Mouse (Mus musculus) spleen, adult 2 months (tissue): ENCODE results near the gene Psmd11. TPM values are rescaled to one million over a fixed set of nuclear protein-coding genes. Genes with fewer than 3 reads are reported as not detected.
A peak's percentile ranks its signal among the peaks of the same experiment; 100 is the strongest.
"Not testable (repeated sequence)": the region's sequence is repeated elsewhere in the genome, so short reads cannot be mapped to it uniquely, and the experiment has no call there.

Experiments used
- DNase-seq, 2 experiments: peaks; one replicate each; pipeline versions ENCODE4 v3.0.0 to v3.0.0-alpha.2; 2012 to 2021; ENCODE audit warnings: low spot score in 2 of 2, low read depth in 1 of 2
- H3K27ac ChIP-seq: fragments of 200-500 bp; 2 replicates; pipeline ENCODE4 v1.5.1; 2012; ENCODE audit warnings: low read length, inconsistent platforms; ENCODE audit not compliant: insufficient read depth
- H3K27me3 ChIP-seq: fragments of 200-500 bp; 2 replicates; pipeline ENCODE4 v1.6.1; 2012; ENCODE audit warnings: mild to moderate bottlenecking, moderate library complexity, low read length, inconsistent platforms; ENCODE audit not compliant: control insufficient read depth, insufficient read depth
- H3K36me3 ChIP-seq: fragments of 200-500 bp; 2 replicates; pipeline ENCODE4 v1.6.1; 2012; ENCODE audit warnings: mild to moderate bottlenecking, low read length, inconsistent platforms; ENCODE audit not compliant: control insufficient read depth, insufficient read depth
- H3K4me1 ChIP-seq: fragments of 200-500 bp; 2 replicates; pipeline ENCODE4 v1.6.1; 2011; ENCODE audit warnings: inconsistent platforms; ENCODE audit not compliant: control insufficient read depth, insufficient read depth, insufficient read length
- H3K4me3 ChIP-seq: fragments of 200-500 bp; 2 replicates; pipeline ENCODE4 v1.5.1; 2011; ENCODE audit warnings: mild to moderate bottlenecking, inconsistent platforms; ENCODE audit not compliant: insufficient read depth, insufficient read length; ENCODE audit errors: extremely low read depth
- CTCF ChIP-seq: fragments of 200-500 bp; IDR thresholded peaks from 2 replicates; pipeline ENCODE4 v1.5.1; 2011; ENCODE audit warnings: mild to moderate bottlenecking, inconsistent platforms; ENCODE audit not compliant: insufficient read depth, insufficient read length, insufficient replicate concordance; ENCODE audit errors: extremely low read depth
- POLR2A ChIP-seq: fragments of 200-500 bp; IDR thresholded peaks from 2 replicates; pipeline ENCODE4 v1.6.1; 2011; ENCODE audit warnings: low read depth, low read length, inconsistent platforms
- WGBS: fragments of 180-500 bp; shearing (Covaris S2); methylation state at CpG from one replicate; pipeline ENCODE4 v1.1.7; 2018; 5-methylcytosine and 5-hydroxymethylcytosine counted together
- polyA plus RNA-seq: library from polyadenylated mRNA; depleted of rRNA; stranded (reverse); fragments of >200 nt; gene quantifications from 2 replicates; pipeline ENCODE4 v1.2.3, GENCODE M21; 2012; rRNA removed

The Psmd11 gene
- 21.3 and 36.0 TPM in 2 replicates for polyA plus RNA-seq

- Histone ChIP-seq H3K4me3 (peak within 1 kb of the TSS; percentile 94), H3K27ac (peak within 1 kb of the TSS; percentile 73), H3K36me3 (peaks cover 6% of the 10 kb centered on the region), H3K27me3 (no peaks in the 10 kb centered on the region), H3K4me1 (0 out of 2 replicates have a peak, but pooled peaks cover 3% of the 10 kb centered on the region)
- TF ChIP-seq CTCF (peak; percentile 66; the same call in 1 of the 2 replicates), POLR2A (peak; percentile 64)
- WGBS, result under 1% methylated on average over 57 of the region's 58 CpGs
- peak; percentile 91 to 95 for DNase-seq
Observed at GRCm38 (mm10) chr11:80428381-80429008, at the start of gene Psmd11. Gene Psmd11 (plus strand): TSS chr11:80428615.

- H3K27ac ChIP-seq, H3K36me3 ChIP-seq, DNase-seq, H3K27me3 ChIP-seq, H3K4me3 ChIP-seq, H3K4me1 ChIP-seq: not testable (repeated sequence)
- 96% methylated on average over 7 of the region's 7 CpGs for WGBS
Observed at GRCm38 (mm10) chr11:80379184-80379583, 49.2 kb upstream of the Psmd11 start.

- under 1% methylated on average over 12 of the region's 12 CpGs for WGBS
- H3K4me3 ChIP-seq, result peak overlapping the region; percentile 94
- H3K27ac ChIP-seq, result peak overlapping the region; percentile 96
- H3K4me1 ChIP-seq, result peaks cover 2% of the 10 kb centered on the region; the same call in 1 of the 2 replicates
- H3K36me3 ChIP-seq, result peaks cover 9% of the 10 kb centered on the region
- no peaks in the 10 kb centered on the region for H3K27me3 ChIP-seq
- DNase-seq, result peak in 1 of 2 experiments; percentile 8
- TF ChIP-seq POLR2A (no peak), CTCF (no peak)
Observed at GRCm38 (mm10) chr11:80382626-80383018, 45.8 kb upstream of the Psmd11 start.

GRCm38 (mm10) chr11:80383019-80383625 is 45.3 kb upstream of the Psmd11 start, which contains the start of gene Zfp207:
Gene Zfp207 (plus strand): TSS chr11:80383279.
- Histone ChIP-seq H3K27me3 (no peaks in the 10 kb centered on the region), H3K4me3 (peak within 1 kb of the TSS; percentile 94), H3K36me3 (peaks cover 12% of the 10 kb centered on the region), H3K4me1 (peaks cover 2% of the 10 kb centered on the region; the same call in 1 of the 2 replicates), H3K27ac (peak within 1 kb of the TSS; percentile 96)
- WGBS, result under 1% methylated on average over 33 of the region's 33 CpGs
- no peak for TF ChIP-seq CTCF
- TF ChIP-seq POLR2A, result peak; percentile 89
- DNase-seq, result peak; percentile 91 to 99

GRCm38 (mm10) chr11:80383626-80384046 is 44.8 kb upstream of the Psmd11 start:
- Histone ChIP-seq H3K4me1 (peaks cover 2% of the 10 kb centered on the region; the same call in 1 of the 2 replicates), H3K27ac (peak overlapping the region; percentile 96), H3K4me3 (peak overlapping the region; percentile 94), H3K36me3 (peaks cover 16% of the 10 kb centered on the region), H3K27me3 (no peaks in the 10 kb centered on the region)
- peak; percentile 30 to 39 for DNase-seq
- TF ChIP-seq POLR2A (no peak), CTCF (no peak)
- WGBS, result under 1% methylated on average over 20 of the region's 20 CpGs

- Histone ChIP-seq H3K36me3 (peaks cover 20% of the 10 kb centered on the region), H3K4me3 (peak overlapping the region; percentile 94; the same call in 1 of the 2 replicates), H3K4me1 (peaks cover 2% of the 10 kb centered on the region; the same call in 1 of the 2 replicates), H3K27me3 (no peaks in the 10 kb centered on the region), H3K27ac (no peak overlapping the region)
- TF ChIP-seq CTCF (no peak), POLR2A (no peak)
- no peak for DNase-seq
Observed at GRCm38 (mm10) chr11:80384461-80384860, 44.0 kb upstream of the Psmd11 start.

- Histone ChIP-seq H3K27me3 (no peaks in the 10 kb centered on the region), H3K27ac (no peak overlapping the region), H3K36me3 (peaks cover 21% of the 10 kb centered on the region), H3K4me3 (peak overlapping the region; percentile 18; the same call in 1 of the 2 replicates), H3K4me1 (peaks cover 2% of the 10 kb centered on the region; the same call in 1 of the 2 replicates)
- TF ChIP-seq CTCF (no peak), POLR2A (no peak)
- WGBS, result 22% methylated on average over 4 of the region's 4 CpGs
- DNase-seq, result no peak
Observed at GRCm38 (mm10) chr11:80385055-80385454, 43.4 kb upstream of the Psmd11 start.
